Mouse (Mus musculus): Measurements from ENCODE around the gene Cry1.

Cry1 gene

DNA sequence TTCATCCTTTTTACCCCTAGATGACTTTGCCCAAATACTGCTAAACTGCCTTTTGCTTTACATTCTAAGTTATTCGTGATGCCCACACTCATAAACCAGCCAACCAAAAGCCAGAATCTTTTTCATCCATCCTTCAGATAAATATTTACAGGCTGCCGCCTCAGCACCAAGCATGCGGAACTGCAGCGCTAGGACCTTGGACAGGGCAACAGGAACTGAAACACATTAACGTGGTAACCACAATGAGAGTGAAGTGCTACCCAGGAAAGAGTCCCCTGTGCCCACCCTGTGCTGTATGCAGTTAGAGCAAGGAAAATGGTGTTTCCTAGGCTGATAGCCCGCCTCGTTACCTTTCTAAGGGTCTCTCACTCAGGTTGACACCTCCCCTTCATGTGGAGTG, 56.4 kb downstream of the Cry1 start:
- Histone ChIP-seq H3K36me3 (ENCODE audit: control insufficient read depth, insufficient read depth, low read length, poor library complexity, severe bottlenecking) (peaks cover 2% of the 10 kb centered on the region; the same call in 1 of the 2 replicates), H3K27me3 (ENCODE audit: control insufficient read depth, insufficient read depth, low read length, poor library complexity, severe bottlenecking) (no peaks in the 10 kb centered on the region)
- peak; percentile 84 for DNase-seq (ENCODE audit: low read depth, low spot score)

DNA sequence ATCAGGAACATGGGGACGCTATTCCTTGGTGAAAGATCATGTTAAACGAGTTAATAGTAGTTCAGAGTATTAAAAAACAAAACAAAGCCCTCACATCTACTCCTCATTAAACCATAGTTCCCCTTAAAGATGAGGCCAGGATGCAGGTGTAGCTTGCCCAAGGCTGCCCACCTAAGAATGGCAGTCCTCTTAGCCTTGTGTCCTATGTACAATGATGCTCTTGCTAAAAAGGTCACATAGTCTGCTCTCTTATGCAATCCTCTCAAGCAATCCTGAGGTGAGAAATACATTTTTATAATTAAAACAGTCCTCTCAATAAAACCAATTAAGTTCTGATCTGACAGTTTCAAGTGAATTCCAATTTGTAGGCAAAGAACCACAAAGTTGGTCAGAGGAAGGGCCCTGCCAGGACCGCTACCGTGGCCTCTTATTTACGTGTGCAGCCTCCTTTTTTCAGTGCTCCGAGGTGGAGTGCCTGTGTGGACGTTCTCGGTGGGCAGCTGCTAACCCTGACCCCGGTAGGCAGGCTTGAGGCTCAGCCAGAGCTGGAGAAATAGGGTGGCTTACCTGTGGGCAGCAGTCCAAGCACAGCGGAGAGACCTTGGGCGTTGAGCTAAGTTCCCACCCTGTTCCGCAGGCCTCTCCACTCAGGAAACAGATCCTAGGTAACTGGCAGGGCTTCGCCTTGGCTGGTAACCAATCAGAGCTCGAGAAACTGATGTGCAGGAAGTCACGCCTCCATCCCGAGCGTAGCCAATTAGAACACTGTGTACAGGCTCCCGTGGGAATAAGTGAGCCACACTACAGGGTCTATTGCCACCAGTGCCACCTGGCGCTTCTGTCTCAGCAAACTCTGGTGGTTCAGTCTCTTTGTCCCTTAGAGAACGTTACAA, 57.2 kb downstream of the Cry1 start, which contains the start of gene Mterf2:
Gene Mterf2 (minus strand): TSS at position 633 of the 893 bp plus-strand sequence.
- DNase-seq (ENCODE audit: low read depth, low spot score): peak; percentile 99
- Histone ChIP-seq H3K27me3 (ENCODE audit: control insufficient read depth, insufficient read depth, low read length, poor library complexity, severe bottlenecking) (no peaks in the 10 kb centered on the region), H3K36me3 (ENCODE audit: control insufficient read depth, insufficient read depth, low read length, poor library complexity, severe bottlenecking) (no peaks in the 10 kb centered on the region; the same call in 1 of the 2 replicates)

DNA sequence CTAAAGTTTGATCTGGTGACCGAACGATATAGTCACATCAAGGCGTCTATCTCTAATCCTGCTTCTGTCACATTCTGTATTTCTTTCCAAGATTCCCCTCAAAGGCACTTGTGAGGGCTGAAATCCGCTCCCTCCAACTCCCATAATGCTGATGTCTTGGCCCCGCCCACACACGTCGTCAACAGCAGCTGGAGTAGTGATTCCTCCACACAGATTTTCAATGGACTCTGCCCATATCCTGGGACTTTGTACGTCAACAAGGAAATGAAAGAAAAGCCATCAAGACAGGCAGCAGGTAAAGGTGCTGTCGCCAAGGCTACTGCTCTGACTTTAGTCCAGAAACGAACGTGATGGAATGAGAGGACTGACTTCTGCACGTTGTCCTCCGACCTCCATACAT, 59.7 kb downstream of the Cry1 start:
- H3K36me3 ChIP-seq (ENCODE audit: control insufficient read depth, insufficient read depth, low read length, poor library complexity, severe bottlenecking): peaks cover 2% of the 10 kb centered on the region; the same call in 1 of the 2 replicates
- H3K27me3 ChIP-seq (ENCODE audit: control insufficient read depth, insufficient read depth, low read length, poor library complexity, severe bottlenecking): no peaks in the 10 kb centered on the region
- no peak for DNase-seq (ENCODE audit: low read depth, low spot score)

DNA sequence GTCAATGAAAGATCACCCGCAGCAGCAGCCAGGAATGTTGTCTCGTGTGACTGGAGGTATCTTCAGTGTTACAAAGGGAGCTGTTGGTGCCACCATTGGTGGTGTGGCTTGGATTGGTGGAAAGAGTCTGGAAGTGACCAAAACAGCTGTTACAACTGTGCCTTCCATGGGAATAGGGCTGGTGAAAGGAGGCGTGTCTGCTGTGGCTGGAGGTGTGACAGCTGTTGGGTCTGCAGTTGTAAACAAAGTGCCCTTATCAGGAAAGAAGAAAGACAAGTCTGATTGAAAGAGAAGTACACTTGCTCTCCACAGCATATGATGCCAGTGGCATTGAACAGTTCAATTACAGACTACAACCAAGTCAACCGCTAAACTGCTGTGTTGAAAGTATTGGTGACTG, 70.5 kb downstream of the Cry1 start:
- DNase-seq (ENCODE audit: low read depth, low spot score): no peak
- H3K36me3 ChIP-seq (ENCODE audit: control insufficient read depth, insufficient read depth, low read length, poor library complexity, severe bottlenecking): 0 out of 2 replicates have a peak, but pooled peaks cover 2% of the 10 kb centered on the region
- no peaks in the 10 kb centered on the region for H3K27me3 ChIP-seq (ENCODE audit: control insufficient read depth, insufficient read depth, low read length, poor library complexity, severe bottlenecking)

DNA sequence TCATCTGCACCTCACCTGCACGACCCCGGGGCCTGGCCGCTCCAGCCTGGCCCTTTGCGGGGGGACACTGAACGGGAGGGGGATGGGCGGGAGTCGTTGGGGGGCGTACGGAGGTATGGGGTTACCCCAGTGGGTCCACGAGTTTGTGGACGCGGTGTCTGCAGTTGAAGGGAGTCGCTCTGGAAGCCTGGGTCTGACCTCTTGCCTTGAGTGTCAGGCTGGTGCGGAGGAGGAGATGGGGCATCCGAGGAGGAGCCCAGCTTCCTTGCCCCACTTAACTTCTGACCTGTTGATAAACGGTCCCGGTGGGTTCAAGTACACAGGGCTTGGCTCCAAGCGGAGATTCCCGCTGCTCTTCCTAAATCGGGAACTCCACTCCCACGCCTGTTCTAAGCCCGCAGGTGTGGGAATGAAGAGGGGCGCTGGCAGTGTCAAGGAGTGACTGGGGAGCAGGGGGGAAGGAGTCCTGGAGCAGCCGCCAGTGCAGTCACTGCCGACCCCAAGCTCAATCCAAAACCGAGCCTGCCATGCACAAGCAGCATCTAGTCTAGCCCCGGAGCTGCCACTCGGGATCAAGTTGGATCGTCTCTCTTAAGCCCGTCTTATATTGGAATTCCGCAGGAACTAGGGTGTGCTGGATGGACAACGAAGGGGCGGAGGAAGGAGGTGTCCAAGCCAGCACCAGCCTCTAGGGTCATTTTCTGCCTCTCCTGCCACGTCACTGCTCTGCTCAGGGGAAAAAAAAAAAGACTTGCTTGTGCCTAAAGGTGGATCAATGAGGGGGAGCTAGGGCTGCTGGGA, 81.6 kb downstream of the Cry1 start:
- DNase-seq (ENCODE audit: low read depth, low spot score): peak; percentile 28
- no peaks in the 10 kb centered on the region for H3K36me3 ChIP-seq (ENCODE audit: control insufficient read depth, insufficient read depth, low read length, poor library complexity, severe bottlenecking)

DNA sequence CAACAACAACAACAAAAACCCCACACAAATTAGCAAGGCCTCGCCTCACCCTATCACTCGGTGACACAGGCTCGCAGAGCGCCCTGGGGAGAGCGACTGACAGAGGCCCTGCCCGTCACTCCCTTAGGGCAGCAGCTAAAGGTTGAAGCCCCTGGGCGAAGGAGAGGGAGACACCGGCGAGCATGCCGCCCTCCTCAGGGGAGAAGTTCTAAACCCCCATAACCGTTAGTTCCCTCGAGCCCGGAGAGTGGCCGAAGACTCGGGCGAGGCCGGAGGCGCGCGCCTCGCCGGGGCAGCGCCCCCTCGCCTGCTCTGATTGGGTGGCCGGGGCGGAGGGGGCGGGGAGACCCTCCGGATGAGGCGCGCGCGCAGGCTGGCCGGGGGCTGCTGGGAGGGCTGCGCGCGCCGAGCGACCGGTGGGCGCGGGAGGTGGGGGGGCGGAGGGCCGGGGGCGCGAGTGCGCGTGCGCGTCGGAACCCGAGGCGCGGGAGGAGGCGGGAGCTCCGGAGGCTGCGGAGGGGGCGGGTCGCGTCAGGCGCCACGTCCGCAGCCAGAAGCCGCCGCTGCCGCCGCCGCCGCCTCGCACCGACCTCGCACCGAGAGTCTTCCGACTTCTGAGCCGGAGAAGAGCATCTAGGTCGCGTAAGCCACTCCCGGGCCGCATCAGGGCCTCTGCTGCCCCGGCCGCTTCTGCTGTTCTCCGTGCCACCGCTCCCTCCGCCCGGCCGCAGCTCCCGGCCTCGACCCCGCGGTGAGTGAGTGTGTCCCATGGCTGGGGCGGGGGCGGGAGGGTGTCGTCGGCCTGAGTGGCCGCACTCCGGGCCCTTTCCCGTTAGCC, 82.4 kb downstream of the Cry1 start, which contains the start of the genes Fhl4 and Tmem263:
Gene Fhl4 (minus strand): TSS at position 249 of the 838 bp plus-strand sequence.
Gene Tmem263 (plus strand): TSS at position 381 of the 838 bp plus-strand sequence.
- H3K27me3 ChIP-seq (ENCODE audit: control insufficient read depth, insufficient read depth, low read length, poor library complexity, severe bottlenecking): no peaks in the 10 kb centered on the region
- no peaks in the 10 kb centered on the region for H3K36me3 ChIP-seq (ENCODE audit: control insufficient read depth, insufficient read depth, low read length, poor library complexity, severe bottlenecking)
- peak; percentile 89 for DNase-seq (ENCODE audit: low read depth, low spot score)

More for the DNA sequence above, 81.6 kb downstream of the Cry1 start:
- no peaks in the 10 kb centered on the region for H3K27me3 ChIP-seq (ENCODE audit: control insufficient read depth, insufficient read depth, low read length, poor library complexity, severe bottlenecking)

DNA sequence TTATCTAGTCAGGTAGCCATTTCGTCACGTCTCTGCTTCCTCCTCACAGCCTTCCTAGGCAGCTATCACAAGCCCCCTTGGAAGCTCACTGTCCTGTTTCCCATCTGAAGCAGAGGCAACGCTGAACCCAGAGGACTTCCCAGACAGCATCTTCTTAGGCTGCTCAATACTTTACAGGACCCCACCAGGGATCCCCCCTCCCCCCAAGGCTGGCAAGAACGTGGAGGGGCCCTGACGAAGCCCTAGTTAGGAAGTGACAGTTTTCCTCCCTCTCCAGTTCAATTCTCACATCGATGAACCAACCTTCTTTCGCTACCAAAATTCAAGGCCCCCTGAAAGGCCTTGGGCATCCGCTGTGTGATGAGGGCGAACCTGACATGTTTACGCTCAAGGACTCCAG, 83.0 kb downstream of the Cry1 start:
- H3K36me3 ChIP-seq (ENCODE audit: control insufficient read depth, insufficient read depth, low read length, poor library complexity, severe bottlenecking): no peaks in the 10 kb centered on the region
- DNase-seq (ENCODE audit: low read depth, low spot score): no peak
- no peaks in the 10 kb centered on the region for H3K27me3 ChIP-seq (ENCODE audit: control insufficient read depth, insufficient read depth, low read length, poor library complexity, severe bottlenecking)

All from splenic B cell, adult 2 months (primary cell).